Mouse (Mus musculus) MEL (cell line): ENCODE results near the gene Azgp1. TPM values are rescaled to one million over a fixed set of nuclear protein-coding genes. Genes with fewer than 3 reads are reported as not detected.
"Not testable (repeated sequence)": the region's sequence is repeated elsewhere in the genome, so short reads cannot be mapped to it uniquely, and the experiment has no call there.

Experiments
- DNase-seq: peaks from one replicate; pipeline ENCODE4 v3.0.0; 2011; ENCODE audit warnings: low read depth, low spot score
- H3K27ac ChIP-seq: 2 replicates; pipeline ENCODE4 v1.5.1; 2012; ENCODE audit warnings: low read depth, mild to moderate bottlenecking, control low read depth, low read length, moderate library complexity; ENCODE audit not compliant: control insufficient read depth
- H3K27me3 ChIP-seq, 2 experiments: fragments of 150-350 bp in 1 of 2; sonication (generic) in 1 of 2; 2 replicates each; pipeline ENCODE4 v1.6.1; 2012; ENCODE audit warnings: low read length in 2 of 2, mild to moderate bottlenecking in 2 of 2, improper control_type of control experiment in 1 of 2, moderate library complexity in 1 of 2; ENCODE audit not compliant: insufficient read depth in 2 of 2, control insufficient read depth in 1 of 2
- H3K36me3 ChIP-seq, 2 experiments: 2 replicates each; pipeline ENCODE4 v1.6.1; 2012 to 2014; ENCODE audit warnings: low read length in 2 of 2, improper control_type of control experiment in 1 of 2, inconsistent platforms in 1 of 2, mild to moderate bottlenecking in 1 of 2; ENCODE audit not compliant: insufficient read depth in 2 of 2, control insufficient read depth in 1 of 2
- H3K4me1 ChIP-seq, 2 experiments: fragments of 150-350 bp in 1 of 2; sonication (generic) in 1 of 2; 2 replicates each; pipeline ENCODE4 v1.6.1; 2012; ENCODE audit warnings: low read length in 2 of 2, improper control_type of control experiment in 1 of 2, mild to moderate bottlenecking in 1 of 2; ENCODE audit not compliant: insufficient read depth in 2 of 2, control insufficient read depth in 1 of 2
- H3K4me3 ChIP-seq, 2 experiments: fragments of 150-350 bp in 1 of 2; sonication (generic) in 1 of 2; 2 replicates each; pipeline ENCODE4 v1.5.1; 2012; ENCODE audit warnings: low read depth in 2 of 2, low read length in 2 of 2, mild to moderate bottlenecking in 2 of 2, moderate library complexity in 2 of 2, control low read depth in 1 of 2, improper control_type of control experiment in 1 of 2; ENCODE audit not compliant: control insufficient read depth in 1 of 2, insufficient read depth in 1 of 2
- H3K79me2 ChIP-seq: 2 replicates; pipeline ENCODE4 v1.6.1; 2012; ENCODE audit warnings: mild to moderate bottlenecking, low read length, moderate library complexity; ENCODE audit not compliant: control insufficient read depth, poor library complexity, insufficient read depth
- H3K9ac ChIP-seq: 2 replicates; pipeline ENCODE4 v1.6.1; 2012; ENCODE audit warnings: low read depth, mild to moderate bottlenecking, control low read depth, low read length, moderate library complexity; ENCODE audit not compliant: control insufficient read depth, poor library complexity, severe bottlenecking
- H3K9me3 ChIP-seq: fragments of 150-350 bp; sonication (generic); replicated peaks from 2 replicates; pipeline ENCODE4 v1.6.1; 2012; ENCODE audit warnings: mild to moderate bottlenecking, low read length, improper control_type of control experiment, moderate library complexity; ENCODE audit not compliant: insufficient read depth
- BHLHE40 ChIP-seq: IDR thresholded peaks from 2 replicates; pipeline ENCODE4 v1.6.1; 2012; ENCODE audit warnings: low read depth, mild to moderate bottlenecking, inconsistent platforms, low read length, improper control_type of control experiment, borderline replicate concordance
- GABPA ChIP-seq: IDR thresholded peaks from 2 replicates; pipeline ENCODE4 v1.6.1; 2012; ENCODE audit warnings: low read depth, mild to moderate bottlenecking, inconsistent platforms, low read length, improper control_type of control experiment, moderate library complexity
- KAT2A ChIP-seq: conservative IDR thresholded peaks from 2 replicates; pipeline ENCODE4 v1.6.1; 2012; ENCODE audit warnings: low read depth, low read length, improper control_type of control experiment, inconsistent platforms
- MAFK ChIP-seq: IDR thresholded peaks from 2 replicates; pipeline ENCODE4 v1.6.1; 2011; ENCODE audit warnings: low read depth, mild to moderate bottlenecking, low read length, improper control_type of control experiment, borderline replicate concordance
- MEF2A ChIP-seq: IDR thresholded peaks from 2 replicates; pipeline ENCODE4 v1.6.1; 2014; ENCODE audit warnings: low read depth, mild to moderate bottlenecking, inconsistent platforms, low read length, improper control_type of control experiment; ENCODE audit not compliant: poor library complexity, insufficient replicate concordance, severe bottlenecking; ENCODE audit errors: extremely low read depth
- MYB ChIP-seq: IDR thresholded peaks from 2 replicates; pipeline ENCODE4 v1.6.1; 2011; ENCODE audit warnings: mild to moderate bottlenecking, low read depth, low read length, improper control_type of control experiment
- MYC ChIP-seq: IDR thresholded peaks from 2 replicates; pipeline ENCODE4 v1.6.1; 2011; ENCODE audit warnings: low read depth, mild to moderate bottlenecking, low read length, improper control_type of control experiment, moderate library complexity
- NELFE ChIP-seq: IDR thresholded peaks from 2 replicates; pipeline ENCODE4 v1.6.1; 2011; ENCODE audit warnings: low read depth, low read length, improper control_type of control experiment
- NRF1 ChIP-seq: IDR thresholded peaks from 2 replicates; pipeline ENCODE4 v1.6.1; 2014; ENCODE audit warnings: low read depth, mild to moderate bottlenecking, inconsistent platforms, low read length, improper control_type of control experiment, moderate library complexity; ENCODE audit not compliant: poor library complexity, insufficient read depth, severe bottlenecking
- POLR2A ChIP-seq, 2 experiments: IDR thresholded peaks; 2 replicates each; pipeline ENCODE4 v1.6.1; 2011 to 2012; ENCODE audit warnings: low read length in 2 of 2, mild to moderate bottlenecking in 2 of 2, control low read depth in 1 of 2, improper control_type of control experiment in 1 of 2, low read depth in 1 of 2, moderate library complexity in 1 of 2; ENCODE audit not compliant: control insufficient read depth in 1 of 2, insufficient read depth in 1 of 2, poor library complexity in 1 of 2
- RCOR1 ChIP-seq: IDR thresholded peaks from 2 replicates; pipeline ENCODE4 v1.6.1; 2012; ENCODE audit warnings: low read depth, mild to moderate bottlenecking, inconsistent platforms, low read length, improper control_type of control experiment
- UBTF ChIP-seq: IDR thresholded peaks from 2 replicates; pipeline ENCODE4 v1.6.1; 2012; ENCODE audit warnings: low read depth, mild to moderate bottlenecking, inconsistent platforms, low read length, improper control_type of control experiment, moderate library complexity, borderline replicate concordance; ENCODE audit not compliant: insufficient read depth
- USF1 ChIP-seq: IDR thresholded peaks from 2 replicates; pipeline ENCODE4 v1.6.1; 2014; ENCODE audit warnings: low read depth, mild to moderate bottlenecking, inconsistent platforms, low read length, improper control_type of control experiment, moderate library complexity
- ZMIZ1 ChIP-seq: IDR thresholded peaks from 2 replicates; pipeline ENCODE4 v1.6.1; 2012; ENCODE audit warnings: low read depth, mild to moderate bottlenecking, inconsistent platforms, low read length, improper control_type of control experiment, moderate library complexity
- polyA plus RNA-seq, 2 experiments: library from polyadenylated mRNA; stranded (reverse) in 1 of 2; unstranded in 1 of 2; fragments of >175 nt in 1 of 2; fragments of >200 nt in 1 of 2; gene quantifications; 2 replicates each; pipeline versions ENCODE4 v1.2.1 to v1.2.4; 2012; ENCODE audit warnings: low replicate concordance in 2 of 2, low read depth in 1 of 2; ENCODE audit not compliant: insufficient read length in 2 of 2, insufficient read depth in 1 of 2, missing spikeins in 1 of 2
- total RNA-seq: library from RNA; depleted of rRNA; stranded (reverse); fragments of 300-350 nt; gene quantifications from 2 replicates; pipeline ENCODE4 v1.2.3, GENCODE M21; 2012; rRNA removed

The Azgp1 gene
- total RNA-seq = not detected in 2 replicates
- polyA plus RNA-seq = not detected

DNA sequence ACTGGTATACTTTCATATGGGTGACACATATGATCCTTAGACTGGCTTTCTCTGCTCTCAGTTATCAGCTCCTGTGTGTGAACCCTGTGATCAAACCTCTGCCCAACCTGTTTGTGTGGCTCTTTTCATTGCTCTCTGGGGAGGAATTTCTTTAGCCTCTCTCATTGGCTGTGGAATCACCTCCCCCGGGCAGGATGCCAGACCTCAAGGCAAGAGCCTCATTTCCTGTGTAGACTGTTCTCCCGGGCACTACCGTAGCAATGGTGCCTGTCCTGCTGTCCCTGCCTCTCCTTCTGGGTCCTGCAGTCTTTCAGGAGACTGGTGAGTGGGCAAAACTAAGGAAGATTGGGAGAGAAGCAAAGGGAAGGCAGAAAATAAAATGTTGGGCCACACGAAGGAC is at the start of gene Azgp1:
Gene Azgp1, plus strand, starts transcription at position 221 of the 400 bp plus-strand sequence.
- no peak for DNase-seq
- H3K79me2 ChIP-seq = no peaks in the 10 kb centered on the region
- H3K27me3 ChIP-seq = peaks cover 0 to 2% of the 10 kb centered on the region in 2 experiments; a peak in 1 of 4 replicates
- H3K36me3 ChIP-seq = no peaks in the 10 kb centered on the region
- TF ChIP-seq MEF2A (no peak), NRF1 (no peak), BHLHE40 (no peak)
- TF ChIP-seq, all 39 proteins: peak for 0
- Histone ChIP-seq H3K4me3 (no peak within 1 kb of the TSS), H3K9me3 (no peaks in the 10 kb centered on the region), H3K4me1 (no peaks in the 10 kb centered on the region), H3K27ac (no peak within 1 kb of the TSS), H3K9ac (no peak within 1 kb of the TSS)

DNA sequence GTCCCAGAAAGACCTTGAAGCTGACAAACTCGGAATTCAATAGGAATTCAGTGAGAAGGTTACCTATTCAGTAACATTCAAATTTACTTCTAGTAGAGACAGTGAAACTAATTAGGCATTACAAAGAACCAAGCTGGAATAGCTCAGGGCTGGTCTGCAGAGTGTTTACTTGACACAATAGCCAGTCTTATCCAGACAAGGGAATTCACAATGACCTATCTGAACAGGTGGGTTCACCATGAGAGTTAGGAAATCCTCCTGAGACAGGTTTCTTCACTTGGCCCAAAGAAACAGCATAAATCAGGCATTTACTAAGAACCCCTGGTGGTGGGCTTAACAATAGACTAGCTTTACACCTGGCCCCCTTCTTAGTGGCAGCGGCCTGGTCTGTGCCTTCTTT is 47.4 kb upstream of the Azgp1 start:
- not testable (repeated sequence) for H3K36me3 ChIP-seq, DNase-seq, H3K9ac ChIP-seq, H3K4me3 ChIP-seq, H3K79me2 ChIP-seq, H3K9me3 ChIP-seq, H3K27ac ChIP-seq, H3K4me1 ChIP-seq, H3K27me3 ChIP-seq

DNA sequence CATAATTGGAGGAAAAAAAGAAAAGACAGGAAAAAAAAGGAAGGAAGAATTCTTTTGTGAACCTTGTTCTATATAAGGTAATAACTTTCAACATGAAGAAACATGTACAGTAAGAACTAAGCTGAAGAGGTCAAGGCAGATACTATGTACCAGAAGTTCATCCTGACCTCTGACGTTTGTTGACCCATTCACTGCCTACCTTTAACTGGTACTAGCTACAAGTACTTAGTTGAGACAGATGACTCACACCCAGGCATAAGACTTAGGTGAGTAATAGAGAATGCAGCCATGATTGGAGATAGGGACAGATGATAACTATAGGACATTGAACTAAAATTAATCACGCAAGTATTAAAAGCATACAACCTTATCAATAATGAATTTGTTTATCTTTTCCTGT is 44.8 kb upstream of the Azgp1 start:
- H3K4me3 ChIP-seq = no peak overlapping the region
- H3K27me3 ChIP-seq = peaks cover 0 to 2% of the 10 kb centered on the region in 2 experiments; a peak in 2 of 4 replicates
- H3K79me2 ChIP-seq = no peaks in the 10 kb centered on the region
- H3K27ac ChIP-seq = no peak overlapping the region
- TF ChIP-seq GABPA (no peak), MAFK (no peak), BHLHE40 (no peak), MYB (no peak), MYC (no peak), POLR2A (IDR thresholded peaks at IDR 0.05; ENCODE audit: control insufficient read depth in 1 of 2, insufficient read depth in 1 of 2, low read depth in 1 of 2, low read length in 2 of 2, poor library complexity in 1 of 2) (no peak), USF1 (no peak), RCOR1 (no peak), UBTF (no peak), KAT2A (no peak), ZMIZ1 (no peak), NELFE (no peak)
- H3K9me3 ChIP-seq = no peaks in the 10 kb centered on the region
- H3K9ac ChIP-seq = no peak overlapping the region
- no peak for DNase-seq
- H3K4me1 ChIP-seq = no peaks in the 10 kb centered on the region
- no peaks in the 10 kb centered on the region for H3K36me3 ChIP-seq
